Mouse (Mus musculus) hindbrain, embryonic 10.5 days (tissue): ENCODE results near the gene Klhl8. TPM values are rescaled to one million over a fixed set of nuclear protein-coding genes. Genes with fewer than 3 reads are reported as not detected.

ENCODE experiments used
- DNase-seq: peaks from one replicate; pipeline ENCODE4 v3.0.0-alpha.2; 2017; ENCODE audit warnings: low spot score
- H3K27ac ChIP-seq: fragments of 300-500 bp; sonication (generic); 2 replicates; pipeline ENCODE4 v1.5.1; 2016; ENCODE audit warnings: mild to moderate bottlenecking, moderate library complexity
- H3K27me3 ChIP-seq: fragments of 300-500 bp; sonication (generic); 2 replicates; pipeline ENCODE4 v1.6.1; 2016; ENCODE audit warnings: mild to moderate bottlenecking; ENCODE audit not compliant: poor library complexity, insufficient read depth, severe bottlenecking
- H3K36me3 ChIP-seq: fragments of 300-500 bp; sonication (generic); 2 replicates; pipeline ENCODE4 v1.6.1; 2016; ENCODE audit warnings: mild to moderate bottlenecking, moderate library complexity
- H3K4me1 ChIP-seq: fragments of 300-500 bp; sonication (generic); replicated peaks from 2 replicates; pipeline ENCODE4 v1.6.1; 2016; ENCODE audit warnings: mild to moderate bottlenecking
- H3K4me3 ChIP-seq: fragments of 300-500 bp; sonication (generic); 2 replicates; pipeline ENCODE4 v1.5.1; 2016; ENCODE audit warnings: mild to moderate bottlenecking, moderate library complexity
- H3K9me3 ChIP-seq: fragments of 300-500 bp; sonication (generic); 2 replicates; pipeline ENCODE4 v1.6.1; 2016; ENCODE audit warnings: mild to moderate bottlenecking, moderate library complexity
- WGBS: fragments of 180-500 bp; shearing (Covaris S2); methylation state at CpG from one replicate; pipeline ENCODE4 v1.1.7; 2016; 5-methylcytosine and 5-hydroxymethylcytosine counted together
- polyA plus RNA-seq: library from polyadenylated mRNA; unstranded; fragments of >200 nt; fragmentation: Nextera tagmentation; extraction: Ambion mirVana; gene quantifications from 2 replicates; pipeline ENCODE4 v1.2.1, GENCODE M21; 2016

Klhl8 gene
- polyA plus RNA-seq, 1 experiment from 2014 or later: 12.8 TPM

DNA sequence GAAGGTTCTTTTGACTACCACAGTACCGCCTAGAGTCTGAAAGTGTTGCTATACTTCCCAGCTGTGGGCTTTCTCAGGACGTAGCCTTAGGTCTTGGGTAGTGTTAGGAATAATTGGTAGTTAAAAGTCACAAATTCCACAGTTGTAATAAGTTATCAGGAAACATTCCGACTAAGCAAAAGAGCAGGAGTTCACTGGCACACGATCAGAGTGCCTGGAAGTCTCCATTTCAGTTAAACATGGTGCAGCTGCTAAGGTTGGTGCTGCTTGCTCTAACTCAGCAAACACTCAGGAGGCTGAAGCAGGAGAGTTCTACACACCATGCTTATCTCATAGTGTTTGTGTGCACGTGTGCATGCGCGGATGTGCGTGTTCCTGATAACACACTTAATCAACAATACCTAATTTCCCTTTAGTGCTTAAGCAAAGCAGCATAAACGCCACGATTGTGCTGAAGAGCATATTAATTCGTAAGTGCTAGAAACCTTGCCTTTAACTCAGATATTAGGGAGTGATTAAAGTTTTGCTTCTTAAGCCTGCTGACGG lies 97.0 kb downstream of the Klhl8 start:
- WGBS: 92% methylated on average over 12 of the region's 12 CpGs
- peaks cover 3% of the 10 kb centered on the region; the same call in 1 of the 2 replicates for H3K27me3 ChIP-seq
- DNase-seq: no peak
- peaks cover 7% of the 10 kb centered on the region for H3K4me1 ChIP-seq
- no peaks in the 10 kb centered on the region for H3K9me3 ChIP-seq
- no peak overlapping the region for H3K27ac ChIP-seq
- no peaks in the 10 kb centered on the region; the same call in 1 of the 2 replicates for H3K36me3 ChIP-seq
- H3K4me3 ChIP-seq: no peak overlapping the region

- H3K27ac ChIP-seq: no peak overlapping the region
- H3K4me1 ChIP-seq: peaks cover 9% of the 10 kb centered on the region
- peaks cover 3% of the 10 kb centered on the region; the same call in 1 of the 2 replicates for H3K27me3 ChIP-seq
- DNase-seq: no peak
- H3K9me3 ChIP-seq: no peaks in the 10 kb centered on the region
- H3K4me3 ChIP-seq: no peak overlapping the region
- H3K36me3 ChIP-seq: no peaks in the 10 kb centered on the region; the same call in 1 of the 2 replicates
- WGBS: 68% methylated on average over 5 of the region's 5 CpGs
Measured at GRCm38 (mm10) chr5:103813291-103813690, 97.8 kb downstream of the Klhl8 start.

Other genes starting within 250 kb of the Klhl8 start
- 5.7 and 6.5 TPM in 2 replicates for gene Aff1, start 218.9 kb downstream of the Klhl8 start, polyA plus RNA-seq
- gene Hsd17b13, start 66.2 kb upstream of the Klhl8 start, polyA plus RNA-seq: not detected in 2 replicates
- gene Hsd17b11, start 110.7 kb upstream of the Klhl8 start, polyA plus RNA-seq: 1.2 and 2.2 TPM in 2 replicates
- 68.9 and 75.8 TPM in 2 replicates for gene Nudt9, start 135.0 kb upstream of the Klhl8 start, polyA plus RNA-seq
- gene Gm17660, start 166.3 kb upstream of the Klhl8 start, polyA plus RNA-seq: not detected in 2 replicates
- gene Sparcl1, start 202.5 kb upstream of the Klhl8 start, polyA plus RNA-seq: 40.6 and 45.9 TPM in 2 replicates